Mouse (Mus musculus): ENCODE data around the gene Slc10a7. TPM values are rescaled to one million over a fixed set of nuclear protein-coding genes. Genes with fewer than 3 reads are reported as not detected.
"Not testable (repeated sequence)": the region's sequence is repeated elsewhere in the genome, so short reads cannot be mapped to it uniquely, and the experiment has no call there.

The Slc10a7 gene
- 9.9 and 10.6 TPM in 2 replicates for polyA plus RNA-seq (2014; fragmentation: Nextera tagmentation; extraction: Ambion mirVana)

DNA sequence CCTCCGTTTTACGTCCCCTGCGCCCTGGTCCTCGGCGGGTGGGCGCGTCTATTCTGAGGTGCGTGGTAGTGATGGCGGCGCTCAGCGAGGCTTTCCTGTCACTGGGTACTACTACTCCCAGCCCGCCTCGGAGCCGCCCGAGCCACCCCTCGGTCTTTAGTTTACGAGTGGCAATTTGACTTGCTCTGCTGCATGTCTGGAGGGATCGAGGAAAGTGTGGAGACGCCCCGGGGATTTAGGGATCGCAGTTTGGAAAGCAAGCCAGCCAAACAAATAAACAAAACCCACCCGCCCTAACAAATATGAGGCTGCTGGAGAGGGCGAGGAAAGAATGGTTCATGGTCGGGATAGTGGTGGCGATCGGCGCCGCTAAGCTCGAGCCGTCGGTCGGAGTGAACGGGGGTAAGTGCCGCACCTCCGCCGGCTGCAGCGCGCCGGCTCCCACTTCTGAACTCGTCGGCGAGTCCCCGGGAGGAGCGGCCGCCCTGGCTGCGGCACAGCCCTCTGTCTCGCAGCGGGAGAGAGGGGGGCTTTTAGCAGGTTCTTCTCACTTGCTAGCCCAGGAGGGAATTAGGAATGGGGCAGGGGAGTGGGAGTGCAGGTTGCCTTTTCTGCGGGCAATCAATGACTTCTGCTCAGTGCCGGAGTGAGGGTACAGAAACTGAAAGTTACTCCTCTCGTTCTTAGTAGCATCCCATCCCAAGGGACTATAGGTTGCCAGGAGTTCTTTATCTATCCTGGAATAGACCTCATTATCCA lies at the start of gene Slc10a7:
Slc10a7 (plus strand) TSS at position 74 of the 759 bp plus-strand sequence.
- DNase-seq (ENCODE audit: low spot score) (peak; percentile 87), ATAC-seq (replicated peaks; ENCODE audit: low FRiP score) (peak; percentile 93)
- Histone ChIP-seq H3K27me3 (replicated peaks; ENCODE audit: control insufficient read depth, insufficient read depth, low read length) (no peaks in the 10 kb centered on the region), H3K9ac (ENCODE audit: low read depth, low read length) (peak within 1 kb of the TSS; percentile 99), H3K27ac (ENCODE audit: low read depth, low read length) (peak within 1 kb of the TSS; percentile 95), H3K4me2 (peak within 1 kb of the TSS; percentile 90), H3K4me1 (replicated peaks; ENCODE audit: control insufficient read depth, insufficient read depth, low read length) (peaks cover 2% of the 10 kb centered on the region; the same call in 1 of the 2 replicates), H3K4me3 (ENCODE audit: low read depth, low read length) (peak within 1 kb of the TSS; percentile 92), H3K36me3 (ENCODE audit: control insufficient read depth, insufficient read depth, low read length) (peaks cover 12% of the 10 kb centered on the region; the same call in 1 of the 2 replicates), H3K9me3 (ENCODE audit: control insufficient read depth, low read length) (no peaks in the 10 kb centered on the region)
- WGBS: 0% methylated on average over 51 of the region's 51 CpGs

DNA sequence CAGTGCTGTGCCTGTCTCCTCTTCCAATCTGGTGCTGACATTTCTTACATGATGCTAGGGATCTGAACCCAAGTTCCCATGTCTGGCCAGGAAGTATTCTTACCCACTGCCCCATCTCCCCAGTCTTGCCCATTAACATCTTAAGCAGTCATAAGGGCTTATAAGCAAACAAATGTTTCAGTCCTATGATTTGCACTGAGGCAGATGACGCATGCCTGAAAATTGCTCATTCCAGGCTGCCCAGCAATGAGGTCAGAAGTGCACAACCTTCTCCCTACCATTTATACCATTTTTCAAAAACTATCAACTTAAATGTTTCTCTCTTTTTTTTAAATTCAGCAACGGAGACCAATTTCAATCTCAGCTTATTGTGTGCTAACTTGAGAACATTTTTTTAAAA lies 45.2 kb upstream of the Slc10a7 start:
- no peak for DNase-seq (ENCODE audit: low spot score)
- H3K4me3 ChIP-seq (ENCODE audit: low read depth, low read length): no peak overlapping the region

DNA sequence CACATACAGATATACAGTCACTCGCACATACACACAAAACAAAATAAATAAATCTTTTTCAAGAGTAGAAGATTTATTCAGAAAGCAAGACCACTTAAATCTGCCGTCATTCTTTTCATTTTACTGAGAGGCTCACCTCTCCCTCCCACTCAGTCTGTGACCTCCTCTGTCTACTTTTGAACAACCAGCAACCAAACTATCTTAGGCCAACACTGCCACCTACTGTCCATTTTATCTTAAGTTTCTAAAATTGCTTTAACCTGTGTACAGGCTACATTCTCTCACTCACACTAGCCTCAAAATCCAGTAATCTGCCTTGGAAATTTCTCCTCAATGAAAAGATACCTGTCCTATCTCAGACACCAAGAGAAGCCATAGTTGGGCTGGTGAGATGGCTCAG lies 41.3 kb upstream of the Slc10a7 start:
- ATAC-seq (replicated peaks; ENCODE audit: low FRiP score) (no peak), DNase-seq (ENCODE audit: low spot score) (no peak)
- H3K9me3 ChIP-seq (ENCODE audit: control insufficient read depth, low read length): 0 out of 2 replicates have a peak, but pooled peaks cover 4% of the 10 kb centered on the region
- H3K4me2 ChIP-seq: no peak overlapping the region
- no peak overlapping the region for H3K9ac ChIP-seq (ENCODE audit: low read depth, low read length)
- H3K4me3 ChIP-seq (ENCODE audit: low read depth, low read length): no peak overlapping the region
- H3K36me3 ChIP-seq (ENCODE audit: control insufficient read depth, insufficient read depth, low read length): no peaks in the 10 kb centered on the region
- no peak overlapping the region for H3K27ac ChIP-seq (ENCODE audit: low read depth, low read length)
- WGBS: 83% methylated on average over 2 of the region's 2 CpGs
- H3K27me3 ChIP-seq (replicated peaks; ENCODE audit: control insufficient read depth, insufficient read depth, low read length): no peaks in the 10 kb centered on the region
- no peaks in the 10 kb centered on the region for H3K4me1 ChIP-seq (replicated peaks; ENCODE audit: control insufficient read depth, insufficient read depth, low read length)

More for the DNA sequence above, 45.2 kb upstream of the Slc10a7 start:
- Histone ChIP-seq H3K4me1 (replicated peaks; ENCODE audit: control insufficient read depth, insufficient read depth, low read length) (no peaks in the 10 kb centered on the region), H3K36me3 (ENCODE audit: control insufficient read depth, insufficient read depth, low read length) (no peaks in the 10 kb centered on the region), H3K27me3 (replicated peaks; ENCODE audit: control insufficient read depth, insufficient read depth, low read length) (no peaks in the 10 kb centered on the region), H3K27ac (ENCODE audit: low read depth, low read length) (no peak overlapping the region), H3K9me3 (ENCODE audit: control insufficient read depth, low read length) (0 out of 2 replicates have a peak, but pooled peaks cover 4% of the 10 kb centered on the region), H3K4me2 (no peak overlapping the region), H3K9ac (ENCODE audit: low read depth, low read length) (no peak overlapping the region)
- 72% methylated on average over 2 of the region's 2 CpGs for WGBS
- no peak for ATAC-seq (replicated peaks; ENCODE audit: low FRiP score)

DNA sequence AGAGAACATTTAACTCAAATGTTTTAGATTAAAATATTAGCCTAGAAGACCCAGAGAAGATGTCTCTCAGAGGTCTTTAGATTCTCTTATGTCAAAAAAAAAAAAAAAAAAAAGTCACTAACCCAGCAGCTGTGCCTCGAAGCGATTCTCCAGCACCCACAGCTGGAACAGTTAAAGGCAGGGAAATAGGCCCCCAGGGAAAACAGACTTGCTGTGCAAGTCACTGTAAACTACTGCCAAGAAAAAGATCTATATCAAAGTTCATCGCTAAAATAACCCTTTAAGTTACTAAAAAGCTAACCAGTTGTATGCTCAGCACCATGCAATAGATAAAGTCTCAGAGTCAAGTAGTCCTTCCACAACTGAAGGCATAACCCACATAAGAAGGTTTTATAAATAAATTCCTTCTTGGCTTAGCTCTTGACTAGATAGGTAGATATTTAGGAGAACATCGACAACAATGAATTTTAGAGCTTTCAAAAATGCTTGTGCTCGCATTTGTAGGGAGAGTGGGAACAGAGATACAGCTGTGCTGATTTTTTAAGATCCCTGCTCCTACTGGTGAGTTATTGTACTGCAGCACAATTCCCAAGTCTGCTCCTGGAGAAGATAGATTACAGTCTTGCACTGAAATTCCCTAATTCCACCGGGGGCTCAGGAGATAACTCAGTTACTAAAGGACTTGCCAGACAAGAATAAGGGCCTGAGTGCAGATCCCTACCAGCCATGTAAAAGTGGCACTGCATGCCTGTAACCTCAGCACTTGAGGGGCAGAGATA lies 31.9 kb upstream of the Slc10a7 start:
- H3K4me1 ChIP-seq (replicated peaks; ENCODE audit: control insufficient read depth, insufficient read depth, low read length): no peaks in the 10 kb centered on the region
- DNase-seq (ENCODE audit: low spot score) (no peak), ATAC-seq (replicated peaks; ENCODE audit: low FRiP score) (no peak)
- WGBS: 54% methylated on average over 6 of the region's 6 CpGs
- H3K27ac ChIP-seq (ENCODE audit: low read depth, low read length): no peak overlapping the region
- H3K27me3 ChIP-seq (replicated peaks; ENCODE audit: control insufficient read depth, insufficient read depth, low read length): no peaks in the 10 kb centered on the region
- H3K4me3 ChIP-seq (ENCODE audit: low read depth, low read length): no peak overlapping the region
- H3K9ac ChIP-seq (ENCODE audit: low read depth, low read length): no peak overlapping the region
- H3K4me2 ChIP-seq: no peak overlapping the region
- H3K36me3 ChIP-seq (ENCODE audit: control insufficient read depth, insufficient read depth, low read length): no peaks in the 10 kb centered on the region
- H3K9me3 ChIP-seq (ENCODE audit: control insufficient read depth, low read length): no peaks in the 10 kb centered on the region

DNA sequence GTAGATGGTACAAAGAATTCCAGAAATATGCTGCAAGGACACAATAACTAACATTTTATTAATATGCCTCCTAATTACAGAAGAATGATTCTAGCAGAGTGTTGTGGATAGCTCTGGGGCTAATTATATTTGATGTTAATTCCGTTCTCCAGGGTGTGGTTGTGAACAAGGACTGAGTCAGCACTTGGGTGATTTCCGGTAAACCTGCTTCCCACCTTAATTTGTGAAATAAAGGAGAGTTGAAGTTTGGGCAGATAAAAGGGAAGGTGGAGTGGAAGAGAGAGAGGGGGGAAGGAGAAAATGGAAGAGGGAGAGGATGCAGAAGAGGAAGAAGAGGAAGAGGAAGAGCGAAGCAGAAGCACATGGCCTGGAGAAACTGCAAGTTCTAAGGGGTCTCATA lies 19.4 kb upstream of the Slc10a7 start:
- no peak overlapping the region for H3K4me3 ChIP-seq (ENCODE audit: low read depth, low read length)
- no peak overlapping the region for H3K9ac ChIP-seq (ENCODE audit: low read depth, low read length)
- no peaks in the 10 kb centered on the region for H3K27me3 ChIP-seq (replicated peaks; ENCODE audit: control insufficient read depth, insufficient read depth, low read length)
- DNase-seq (ENCODE audit: low spot score) (no peak), ATAC-seq (replicated peaks; ENCODE audit: low FRiP score) (no peak)
- no peaks in the 10 kb centered on the region for H3K4me1 ChIP-seq (replicated peaks; ENCODE audit: control insufficient read depth, insufficient read depth, low read length)
- no peaks in the 10 kb centered on the region for H3K9me3 ChIP-seq (ENCODE audit: control insufficient read depth, low read length)
- 80% methylated on average over 3 of the region's 3 CpGs for WGBS
- H3K4me2 ChIP-seq: no peak overlapping the region
- no peaks in the 10 kb centered on the region for H3K36me3 ChIP-seq (ENCODE audit: control insufficient read depth, insufficient read depth, low read length)
- no peak overlapping the region for H3K27ac ChIP-seq (ENCODE audit: low read depth, low read length)

DNA sequence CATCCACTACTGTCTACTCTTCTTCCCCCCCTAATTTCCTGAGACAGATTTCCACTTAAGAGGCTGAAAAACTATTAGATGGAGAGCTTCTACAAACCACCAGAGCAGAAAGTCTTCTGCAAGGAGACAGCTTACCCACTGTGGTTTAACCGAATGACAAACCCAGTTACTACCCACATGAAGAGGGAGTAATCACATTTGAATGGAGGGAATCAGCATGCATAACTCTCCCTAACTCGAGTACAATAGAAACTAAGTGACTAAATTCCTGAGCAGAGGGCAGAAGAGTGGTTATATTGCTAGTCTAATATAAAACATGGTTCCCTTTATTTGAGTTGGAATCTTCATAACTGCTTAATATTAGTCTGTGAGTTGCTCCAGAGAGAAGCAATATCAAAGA lies 16.1 kb upstream of the Slc10a7 start:
- no peak for ATAC-seq (replicated peaks; ENCODE audit: low FRiP score)
- WGBS: 46% methylated on average over 2 of the region's 2 CpGs
- no peaks in the 10 kb centered on the region for H3K4me1 ChIP-seq (replicated peaks; ENCODE audit: control insufficient read depth, insufficient read depth, low read length)
- no peaks in the 10 kb centered on the region for H3K27me3 ChIP-seq (replicated peaks; ENCODE audit: control insufficient read depth, insufficient read depth, low read length)
- no peak for DNase-seq (ENCODE audit: low spot score)
- H3K27ac ChIP-seq (ENCODE audit: low read depth, low read length): no peak overlapping the region
- no peaks in the 10 kb centered on the region for H3K9me3 ChIP-seq (ENCODE audit: control insufficient read depth, low read length)
- no peak overlapping the region for H3K4me3 ChIP-seq (ENCODE audit: low read depth, low read length)
- no peak overlapping the region for H3K9ac ChIP-seq (ENCODE audit: low read depth, low read length)
- H3K4me2 ChIP-seq: no peak overlapping the region
- no peaks in the 10 kb centered on the region for H3K36me3 ChIP-seq (ENCODE audit: control insufficient read depth, insufficient read depth, low read length)

DNA sequence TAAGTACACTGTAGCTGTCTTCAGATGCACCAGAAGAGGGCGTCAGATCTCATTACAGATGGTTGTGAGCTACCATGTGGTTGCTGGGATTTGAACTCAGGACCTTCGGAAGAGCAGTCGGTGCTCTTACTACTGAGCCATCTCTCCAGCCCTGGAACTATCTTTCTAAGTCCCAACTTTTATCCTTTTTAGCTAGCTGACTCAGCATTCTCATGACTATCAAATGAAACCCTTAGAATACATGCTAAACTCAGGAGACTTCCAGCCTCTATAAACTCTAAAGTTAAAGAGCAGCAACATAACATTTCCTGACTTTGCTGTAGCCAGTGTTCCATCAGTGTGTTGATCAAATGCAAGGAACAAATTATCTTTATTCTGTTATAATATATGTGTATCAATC lies 12.9 kb upstream of the Slc10a7 start:
- not testable (repeated sequence) for H3K4me3 ChIP-seq (ENCODE audit: low read depth, low read length); H3K4me1 ChIP-seq (replicated peaks; ENCODE audit: control insufficient read depth, insufficient read depth, low read length); H3K9ac ChIP-seq (ENCODE audit: low read depth, low read length); H3K27me3 ChIP-seq (replicated peaks; ENCODE audit: control insufficient read depth, insufficient read depth, low read length); H3K27ac ChIP-seq (ENCODE audit: low read depth, low read length); H3K36me3 ChIP-seq (ENCODE audit: control insufficient read depth, insufficient read depth, low read length); H3K9me3 ChIP-seq (ENCODE audit: control insufficient read depth, low read length); ATAC-seq (replicated peaks; ENCODE audit: low FRiP score); H3K4me2 ChIP-seq; DNase-seq (ENCODE audit: low spot score)
- WGBS: 80% methylated on average over 3 of the region's 3 CpGs

DNA sequence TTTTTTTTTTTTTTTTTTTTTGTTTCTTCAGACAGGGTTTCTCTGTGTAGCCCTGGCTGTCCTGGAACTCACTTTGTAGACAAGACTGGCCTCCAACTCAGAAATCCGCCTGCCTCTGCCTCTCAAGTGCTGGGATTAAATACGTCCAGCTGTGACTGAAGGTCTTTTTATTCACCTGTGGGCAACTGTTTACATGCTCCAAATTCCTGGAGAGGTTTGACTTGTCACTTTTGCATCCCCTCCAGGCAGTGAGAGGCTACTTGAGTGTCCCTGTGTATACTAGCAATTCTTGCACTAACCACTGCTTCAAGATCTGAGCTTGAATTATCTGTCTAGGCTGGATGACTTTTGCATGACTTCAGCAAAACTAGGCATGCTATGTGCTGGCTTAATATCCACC lies 6.4 kb upstream of the Slc10a7 start:
- 0 out of 2 replicates have a peak, but pooled peaks cover 2% of the 10 kb centered on the region for H3K4me1 ChIP-seq (replicated peaks; ENCODE audit: control insufficient read depth, insufficient read depth, low read length)
- H3K27me3 ChIP-seq (replicated peaks; ENCODE audit: control insufficient read depth, insufficient read depth, low read length): no peaks in the 10 kb centered on the region
- WGBS: 83% methylated on average over 2 of the region's 2 CpGs
- DNase-seq (ENCODE audit: low spot score): no peak
- peaks cover 17% of the 10 kb centered on the region; the same call in 1 of the 2 replicates for H3K36me3 ChIP-seq (ENCODE audit: control insufficient read depth, insufficient read depth, low read length)
- no peaks in the 10 kb centered on the region for H3K9me3 ChIP-seq (ENCODE audit: control insufficient read depth, low read length)
- no peak for ATAC-seq (replicated peaks; ENCODE audit: low FRiP score)
- H3K4me3 ChIP-seq (ENCODE audit: low read depth, low read length): no peak overlapping the region
- no peak overlapping the region for H3K4me2 ChIP-seq
- H3K9ac ChIP-seq (ENCODE audit: low read depth, low read length): no peak overlapping the region
- no peak overlapping the region for H3K27ac ChIP-seq (ENCODE audit: low read depth, low read length)

Data from liver, embryonic 11.5 days (tissue).